Mouse (Mus musculus): ENCODE measurements around the gene Nabp2.

Nabp2 gene

GRCm38 (mm10) chr10:128429454-128429853 lies 18.2 kb upstream of the Nabp2 start:
- no peak for DNase-seq (ENCODE audit: low spot score in 2 of 2)

GRCm38 (mm10) chr10:128429052-128429451 lies 17.8 kb upstream of the Nabp2 start:
- no peak for DNase-seq (ENCODE audit: low spot score in 2 of 2)

- DNase-seq (ENCODE audit: low spot score in 2 of 2) = no peak
Measured at GRCm38 (mm10) chr10:128425260-128425659, 14.0 kb upstream of the Nabp2 start.

- no peak for DNase-seq (ENCODE audit: low spot score in 2 of 2)
Measured at GRCm38 (mm10) chr10:128424604-128425003, 13.3 kb upstream of the Nabp2 start.

- DNase-seq (ENCODE audit: low spot score in 2 of 2) = no peak
Measured at GRCm38 (mm10) chr10:128422426-128422825, 11.1 kb upstream of the Nabp2 start.

- no peak for DNase-seq (ENCODE audit: low spot score in 2 of 2)
Measured at GRCm38 (mm10) chr10:128414848-128415247, 3.6 kb upstream of the Nabp2 start.

GRCm38 (mm10) chr10:128413076-128413475 lies 1.8 kb upstream of the Nabp2 start:
- DNase-seq (ENCODE audit: low spot score in 2 of 2) = no peak

GRCm38 (mm10) chr10:128412558-128412957 lies 1.3 kb upstream of the Nabp2 start:
- no peak for DNase-seq (ENCODE audit: low spot score in 2 of 2)

- no peak for DNase-seq (ENCODE audit: low spot score in 2 of 2)
Measured at GRCm38 (mm10) chr10:128412055-128412381, 726 bp upstream of the Nabp2 start.

GRCm38 (mm10) chr10:128410560-128410845 lies 789 bp downstream of the Nabp2 start:
- no peak for DNase-seq (ENCODE audit: low spot score in 2 of 2)

- DNase-seq (ENCODE audit: low spot score in 2 of 2) = peak; percentile 98 to 99
Measured at GRCm38 (mm10) chr10:128409692-128410559, 1.4 kb downstream of the Nabp2 start.

- peak; percentile 61 to 70 for DNase-seq (ENCODE audit: low spot score in 2 of 2)
Measured at GRCm38 (mm10) chr10:128408591-128409535, 2.4 kb downstream of the Nabp2 start.

GRCm38 (mm10) chr10:128403931-128404330 lies 7.4 kb downstream of the Nabp2 start:
- DNase-seq (ENCODE audit: low spot score in 2 of 2) = no peak

GRCm38 (mm10) chr10:128401638-128402037 lies 9.7 kb downstream of the Nabp2 start:
- no peak for DNase-seq (ENCODE audit: low spot score in 2 of 2)

GRCm38 (mm10) chr10:128401056-128401455 lies 10.2 kb downstream of the Nabp2 start, which contains the start of gene Slc39a5:
Gene Slc39a5 (minus strand): TSS chr10:128401229.
- DNase-seq (ENCODE audit: low spot score in 2 of 2) = no peak

- DNase-seq (ENCODE audit: low spot score in 2 of 2) = no peak
Measured at GRCm38 (mm10) chr10:128400338-128400737, 11.0 kb downstream of the Nabp2 start.

GRCm38 (mm10) chr10:128397466-128397865 lies 13.8 kb downstream of the Nabp2 start:
- DNase-seq (ENCODE audit: low spot score in 2 of 2) = no peak

GRCm38 (mm10) chr10:128396716-128397264 lies 14.5 kb downstream of the Nabp2 start:
- no peak for DNase-seq (ENCODE audit: low spot score in 2 of 2)

GRCm38 (mm10) chr10:128396017-128396673 lies 15.1 kb downstream of the Nabp2 start:
- no peak for DNase-seq (ENCODE audit: low spot score in 2 of 2)

- DNase-seq (ENCODE audit: low spot score in 2 of 2) = no peak
Measured at GRCm38 (mm10) chr10:128391850-128392249, 19.4 kb downstream of the Nabp2 start.

GRCm38 (mm10) chr10:128390366-128390765 lies 20.9 kb downstream of the Nabp2 start:
- DNase-seq (ENCODE audit: low spot score in 2 of 2) = no peak

GRCm38 (mm10) chr10:128389570-128389969 lies 21.7 kb downstream of the Nabp2 start:
- no peak for DNase-seq (ENCODE audit: low spot score in 2 of 2)

Measured in right cerebral cortex, adult 2 months (tissue).